Mouse (Mus musculus): ENCODE results near the gene Heatr6. TPM values are rescaled to one million over a fixed set of nuclear protein-coding genes. Genes with fewer than 3 reads are reported as not detected.

The Heatr6 gene
- polyA plus RNA-seq (2012; rRNA removed), result 31.5 and 36.8 TPM in 2 replicates

GRCm38 (mm10) chr11:83753581-83754181 is at the start of gene Heatr6:
TSS of gene Heatr6 (plus strand) at chr11:83753696.

GRCm38 (mm10) chr11:83703705-83704104 is 49.8 kb upstream of the Heatr6 start, which contains the start of gene Wfdc17:
TSS of gene Wfdc17 (plus strand) at chr11:83703991.

GRCm38 (mm10) chr11:83708715-83709114 is 44.8 kb upstream of the Heatr6 start, which contains the start of gene Wfdc18:
TSS of gene Wfdc18 (plus strand) at chr11:83709015.

GRCm38 (mm10) chr11:83746681-83747080 is 6.8 kb upstream of the Heatr6 start, which contains the start of gene Wfdc21:
TSS of gene Wfdc21 (plus strand) at chr11:83746940.

Other genes with a start within 250 kb of the Heatr6 start
- gene Heatr9, start 231.5 kb upstream of the Heatr6 start, polyA plus RNA-seq (2012; rRNA removed), result not detected in 2 replicates
- 0.65 and 2.0 TPM in 2 replicates for gene Ccl5, start 223.2 kb upstream of the Heatr6 start, polyA plus RNA-seq (2012; rRNA removed)
- gene Ccl9, start 175.1 kb upstream of the Heatr6 start, polyA plus RNA-seq (2012; rRNA removed), result 2.4 and 4.1 TPM in 2 replicates
- gene Ccl6, start 160.6 kb upstream of the Heatr6 start, polyA plus RNA-seq (2012; rRNA removed), result 1.4 and 2.4 TPM in 2 replicates
- not detected in 2 replicates for gene Rpl9-ps1, start 108.1 kb upstream of the Heatr6 start, polyA plus RNA-seq (2012; rRNA removed)
- 6.2 and 7.1 TPM in 2 replicates for gene Ccl3, start 104.3 kb upstream of the Heatr6 start, polyA plus RNA-seq (2012; rRNA removed)
- 4.9 and 7.8 TPM in 2 replicates for gene Ccl4, start 91.1 kb upstream of the Heatr6 start, polyA plus RNA-seq (2012; rRNA removed)
- gene Wfdc17, start 49.7 kb upstream of the Heatr6 start, polyA plus RNA-seq (2012; rRNA removed), result 0.44 and 0.90 TPM in 2 replicates
- gene Wfdc18, start 44.7 kb upstream of the Heatr6 start, polyA plus RNA-seq (2012; rRNA removed), result 0.35 TPM in 1 of 2 replicates, not detected in the other
- gene Wfdc21, start 6.8 kb upstream of the Heatr6 start, polyA plus RNA-seq (2012; rRNA removed), result 0.17 and 0.24 TPM in 2 replicates
- gene Hnf1b, start 96.4 kb downstream of the Heatr6 start, polyA plus RNA-seq (2012; rRNA removed), result 0.08 and 0.14 TPM in 2 replicates
- gene Ddx52, start 188.4 kb downstream of the Heatr6 start, polyA plus RNA-seq (2012; rRNA removed), result 19.7 and 21.7 TPM in 2 replicates
- 26.2 and 28.9 TPM in 2 replicates for gene Synrg, start 210.7 kb downstream of the Heatr6 start, polyA plus RNA-seq (2012; rRNA removed)